Mouse (Mus musculus): Measurements from ENCODE around the gene Snd1. TPM values are rescaled to one million over a fixed set of nuclear protein-coding genes. Genes with fewer than 3 reads are reported as not detected.

The Snd1 gene
- total and polyA plus RNA-seq, 3 experiments: 83.7 to 377 (median 210) TPM

GRCm38 (mm10) chr6:28480752-28481492 lies 6.0 kb downstream of the Snd1 start:
- no peaks in the 10 kb centered on the region for H3K27me3 ChIP-seq (replicated peaks)
- peaks cover 8 to 41% of the 10 kb centered on the region in 2 experiments for H3K4me1 ChIP-seq (ENCODE audit: control insufficient read depth in 1 of 2, insufficient read depth in 2 of 2)
- in situ Hi-C loops (cut with MboI; ENCODE audit: low pct_ligation_motif_present, low pct_unique_long_range_greater_than_20kb, low sequenced_read_pairs): no loop called here
- dilution Hi-C loops (cut with MboI; ENCODE audit: extremely low pct_ligation_motif_present, extremely low pct_unique_long_range_greater_than_20kb, low sequenced_read_pairs): no loop called here
- peak overlapping the region; percentile 88 to 97 (median 97) for H3K4me3 ChIP-seq (replicated peaks in 1 of 3; ENCODE audit: low read depth in 2 of 3, low read length in 2 of 3, poor library complexity in 1 of 3)
- H3K27ac ChIP-seq (ENCODE audit: insufficient read depth, low read depth): peak overlapping the region; percentile 47
- TF ChIP-seq SIN3A (IDR thresholded peaks at IDR 0.05; ENCODE audit: low read length) (peak; percentile 56; the same call in 1 of the 2 replicates), JUN (IDR thresholded peaks at IDR 0.05; ENCODE audit: insufficient read depth, low read depth, low read length) (no peak), SMC3 (IDR thresholded peaks at IDR 0.05; ENCODE audit: low read depth, low read length) (no peak), KAT2A (IDR thresholded peaks at IDR 0.05; ENCODE audit: insufficient replicate concordance, low read length) (no peak), JUND (conservative IDR thresholded peaks at IDR 0.05; ENCODE audit: low read depth, low read length) (no peak), ZMIZ1 (IDR thresholded peaks at IDR 0.05; ENCODE audit: low read depth, low read length) (no peak), TCF12 (IDR thresholded peaks at IDR 0.05; ENCODE audit: low read depth, low read length) (no peak), MAZ (IDR thresholded peaks at IDR 0.05; ENCODE audit: low read depth, low read length) (no peak), EP300 (IDR thresholded peaks at IDR 0.05; ENCODE audit: low read length) (no peak), RAD21 (IDR thresholded peaks at IDR 0.05; ENCODE audit: low read depth, low read length) (no peak), MXI1 (IDR thresholded peaks at IDR 0.05; ENCODE audit: low read depth, low read length) (peak; percentile 53), BHLHE40 (IDR thresholded peaks at IDR 0.05; ENCODE audit: low read depth, low read length) (no peak), ZC3H11A (IDR thresholded peaks at IDR 0.05; ENCODE audit: low read depth, low read length) (no peak), CHD1 (IDR thresholded peaks at IDR 0.05; ENCODE audit: low read depth, low read length) (no peak; the same call in 1 of the 2 replicates), USF1 (IDR thresholded peaks at IDR 0.05; ENCODE audit: low read depth, low read length) (no peak), USF2 (conservative IDR thresholded peaks at IDR 0.05; ENCODE audit: low read depth, low read length) (no peak), MEF2A (IDR thresholded peaks at IDR 0.05; ENCODE audit: borderline replicate concordance, low read depth, low read length) (no peak), TBP (conservative IDR thresholded peaks at IDR 0.05; ENCODE audit: low read depth, low read length) (no peak), ELF1 (IDR thresholded peaks at IDR 0.05; ENCODE audit: low read depth, low read length) (no peak), CTCF (conservative IDR thresholded peaks at IDR 0.05 in 1 of 2, IDR thresholded peaks at IDR 0.05 in 1 of 2; ENCODE audit: low read depth in 2 of 2, low read length in 2 of 2) (no peak), HCFC1 (IDR thresholded peaks at IDR 0.05; ENCODE audit: low read depth, low read length) (no peak), IRF4 (IDR thresholded peaks at IDR 0.05; ENCODE audit: low read depth, low read length) (no peak), NELFE (IDR thresholded peaks at IDR 0.05; ENCODE audit: low read depth, low read length) (no peak), CHD2 (IDR thresholded peaks at IDR 0.05; ENCODE audit: low read length) (peak; percentile 33; the same call in 1 of the 2 replicates), ZKSCAN1 (IDR thresholded peaks at IDR 0.05; ENCODE audit: borderline replicate concordance, low read depth, low read length) (no peak), ZNF384 (IDR thresholded peaks at IDR 0.05; ENCODE audit: low read depth, low read length) (no peak), MYC (IDR thresholded peaks at IDR 0.05; ENCODE audit: low read depth, low read length) (peak; percentile 73; the same call in 1 of the 2 replicates), UBTF (IDR thresholded peaks at IDR 0.05; ENCODE audit: low read depth, low read length) (no peak), POLR2A (IDR thresholded peaks at IDR 0.05; ENCODE audit: low read depth, low read length) (no peak), ETS1 (conservative IDR thresholded peaks at IDR 0.05; ENCODE audit: low read depth, low read length) (no peak), GABPA (IDR thresholded peaks at IDR 0.05; ENCODE audit: insufficient replicate concordance, low read depth, low read length) (no peak), POLR2AphosphoS2 (IDR thresholded peaks at IDR 0.05; ENCODE audit: low read depth, low read length) (no peak), E2F4 (IDR thresholded peaks at IDR 0.05; ENCODE audit: insufficient replicate concordance, low read depth, low read length) (no peak), MAX (IDR thresholded peaks at IDR 0.05; ENCODE audit: low read length) (no peak)
- DNase-seq (ENCODE audit: extremely low read depth): no peak
- peak overlapping the region; percentile 80 for H3K9ac ChIP-seq (ENCODE audit: insufficient read depth, low read depth)
- peak overlapping the region; percentile 99; the same call in 1 of the 2 replicates for H3K4me2 ChIP-seq (ENCODE audit: insufficient read depth, low read depth, poor library complexity, severe bottlenecking)
- no peaks in the 10 kb centered on the region for H3K9me3 ChIP-seq (replicated peaks; ENCODE audit: low read length)
- peaks cover 57% of the 10 kb centered on the region for H3K79me2 ChIP-seq (replicated peaks; ENCODE audit: control insufficient read depth, extremely low read depth, insufficient read depth, poor library complexity, severe bottlenecking)
- H3K36me3 ChIP-seq (replicated peaks in 1 of 2; ENCODE audit: control insufficient read depth in 1 of 2, insufficient read depth in 1 of 2, low read length in 1 of 2): peaks cover 9 to 38% of the 10 kb centered on the region in 2 experiments
